Mouse (Mus musculus) ES-E14 (cell line): Measurements from ENCODE around the gene Vps45.

ENCODE experiments used
- CHD2 ChIP-seq: IDR thresholded peaks from 2 replicates; pipeline ENCODE4 v1.6.1; 2014; ENCODE audit warnings: mild to moderate bottlenecking, low read depth, low read length, inconsistent platforms
- HCFC1 ChIP-seq: IDR thresholded peaks from 2 replicates; pipeline ENCODE4 v1.6.1; 2012; ENCODE audit warnings: low read length, inconsistent platforms, borderline replicate concordance; ENCODE audit not compliant: insufficient read depth
- MAFK ChIP-seq: IDR thresholded peaks from 2 replicates; pipeline ENCODE4 v1.6.1; 2014; ENCODE audit warnings: mild to moderate bottlenecking, low read depth, low read length, inconsistent platforms; ENCODE audit not compliant: insufficient read depth
- ZC3H11A ChIP-seq: IDR thresholded peaks from 2 replicates; pipeline ENCODE4 v1.6.1; 2012; ENCODE audit warnings: low read depth, mild to moderate bottlenecking, inconsistent platforms, low read length, borderline replicate concordance

GRCm38 (mm10) chr3:95957359-95958148 is 100.7 kb downstream of the Vps45 start:
- no peak for TF ChIP-seq HCFC1
- TF ChIP-seq MAFK: no peak
- no peak for TF ChIP-seq CHD2
- TF ChIP-seq ZC3H11A: no peak
